Mouse (Mus musculus): ENCODE data around the gene Itga10. TPM values are rescaled to one million over a fixed set of nuclear protein-coding genes. Genes with fewer than 3 reads are reported as not detected.
"Not testable (repeated sequence)": the region's sequence is repeated elsewhere in the genome, so short reads cannot be mapped to it uniquely, and the experiment has no call there.

Itga10 gene
- polyA plus RNA-seq, 1 experiment from 2014 or later, result 1.3 TPM

GRCm38 (mm10) chr3:96680269-96680956, 35.0 kb downstream of the Itga10 start:
- no peak overlapping the region for H3K4me3 ChIP-seq (ENCODE audit: low read depth, low read length)
- ATAC-seq (ENCODE audit: low FRiP score) (no peak), DNase-seq (ENCODE audit: low spot score) (no peak)
- H3K4me1 ChIP-seq (replicated peaks; ENCODE audit: control insufficient read depth, insufficient read depth, low read length), result no peaks in the 10 kb centered on the region
- no peak overlapping the region for H3K27ac ChIP-seq (ENCODE audit: low read depth, low read length)
- H3K27me3 ChIP-seq (ENCODE audit: control insufficient read depth, insufficient read depth, low read length), result no peaks in the 10 kb centered on the region; the same call in 1 of the 2 replicates
- H3K9me3 ChIP-seq (ENCODE audit: control insufficient read depth, low read length), result no peaks in the 10 kb centered on the region
- no peak overlapping the region for H3K9ac ChIP-seq (ENCODE audit: low read depth, low read length)
- H3K36me3 ChIP-seq (ENCODE audit: control insufficient read depth, insufficient read depth, low read length), result no peaks in the 10 kb centered on the region
- no peak overlapping the region for H3K4me2 ChIP-seq (replicated peaks; ENCODE audit: low read depth, low read length)
- WGBS, result 19% methylated on average over 12 of the region's 12 CpGs

- no peaks in the 10 kb centered on the region for H3K36me3 ChIP-seq (ENCODE audit: control insufficient read depth, insufficient read depth, low read length)
- H3K4me1 ChIP-seq (replicated peaks; ENCODE audit: control insufficient read depth, insufficient read depth, low read length), result no peaks in the 10 kb centered on the region
- H3K4me2 ChIP-seq (replicated peaks; ENCODE audit: low read depth, low read length), result no peak overlapping the region
- H3K27ac ChIP-seq (ENCODE audit: low read depth, low read length), result no peak overlapping the region
- H3K27me3 ChIP-seq (ENCODE audit: control insufficient read depth, insufficient read depth, low read length), result no peaks in the 10 kb centered on the region; the same call in 1 of the 2 replicates
- H3K9ac ChIP-seq (ENCODE audit: low read depth, low read length), result no peak overlapping the region
- DNase-seq (ENCODE audit: low spot score) (no peak), ATAC-seq (ENCODE audit: low FRiP score) (no peak)
- WGBS, result 86% methylated on average over 3 of the region's 3 CpGs
- H3K9me3 ChIP-seq (ENCODE audit: control insufficient read depth, low read length), result no peaks in the 10 kb centered on the region
- no peak overlapping the region for H3K4me3 ChIP-seq (ENCODE audit: low read depth, low read length)
Observed at GRCm38 (mm10) chr3:96683496-96683895, 38.1 kb downstream of the Itga10 start.

GRCm38 (mm10) chr3:96684151-96684821, 38.9 kb downstream of the Itga10 start:
- Histone ChIP-seq H3K36me3 (ENCODE audit: control insufficient read depth, insufficient read depth, low read length) (no peaks in the 10 kb centered on the region), H3K9me3 (ENCODE audit: control insufficient read depth, low read length) (no peaks in the 10 kb centered on the region), H3K4me3 (ENCODE audit: low read depth, low read length) (no peak overlapping the region), H3K27ac (ENCODE audit: low read depth, low read length) (no peak overlapping the region), H3K4me1 (replicated peaks; ENCODE audit: control insufficient read depth, insufficient read depth, low read length) (no peaks in the 10 kb centered on the region), H3K9ac (ENCODE audit: low read depth, low read length) (no peak overlapping the region), H3K27me3 (ENCODE audit: control insufficient read depth, insufficient read depth, low read length) (no peaks in the 10 kb centered on the region; the same call in 1 of the 2 replicates), H3K4me2 (replicated peaks; ENCODE audit: low read depth, low read length) (no peak overlapping the region)
- DNase-seq (ENCODE audit: low spot score), result no peak
- 59% methylated on average over 17 of the region's 17 CpGs for WGBS
- no peak for ATAC-seq (ENCODE audit: low FRiP score)

GRCm38 (mm10) chr3:96684822-96685156, 39.4 kb downstream of the Itga10 start:
- Histone ChIP-seq H3K9me3 (ENCODE audit: control insufficient read depth, low read length) (no peaks in the 10 kb centered on the region), H3K4me3 (ENCODE audit: low read depth, low read length) (0 out of 2 replicates have a peak overlapping the region, but pooled peaks have one; percentile 6), H3K36me3 (ENCODE audit: control insufficient read depth, insufficient read depth, low read length) (no peaks in the 10 kb centered on the region), H3K4me1 (replicated peaks; ENCODE audit: control insufficient read depth, insufficient read depth, low read length) (no peaks in the 10 kb centered on the region), H3K27ac (ENCODE audit: low read depth, low read length) (no peak overlapping the region), H3K27me3 (ENCODE audit: control insufficient read depth, insufficient read depth, low read length) (no peaks in the 10 kb centered on the region; the same call in 1 of the 2 replicates), H3K4me2 (replicated peaks; ENCODE audit: low read depth, low read length) (no peak overlapping the region; the same call in 1 of the 2 replicates), H3K9ac (ENCODE audit: low read depth, low read length) (no peak overlapping the region)
- ATAC-seq (ENCODE audit: low FRiP score), result no peak
- 37% methylated on average over 28 of the region's 28 CpGs for WGBS
- DNase-seq (ENCODE audit: low spot score), result no peak

- not testable (repeated sequence) for H3K36me3 ChIP-seq (ENCODE audit: control insufficient read depth, insufficient read depth, low read length); H3K4me1 ChIP-seq (replicated peaks; ENCODE audit: control insufficient read depth, insufficient read depth, low read length); H3K9me3 ChIP-seq (ENCODE audit: control insufficient read depth, low read length); H3K4me2 ChIP-seq (replicated peaks; ENCODE audit: low read depth, low read length); DNase-seq (ENCODE audit: low spot score); H3K9ac ChIP-seq (ENCODE audit: low read depth, low read length); H3K27ac ChIP-seq (ENCODE audit: low read depth, low read length); ATAC-seq (ENCODE audit: low FRiP score); H3K4me3 ChIP-seq (ENCODE audit: low read depth, low read length); H3K27me3 ChIP-seq (ENCODE audit: control insufficient read depth, insufficient read depth, low read length)
- 93% methylated on average over 5 of the region's 5 CpGs for WGBS
Observed at GRCm38 (mm10) chr3:96686057-96686456, 40.7 kb downstream of the Itga10 start.

- H3K4me1 ChIP-seq (replicated peaks; ENCODE audit: control insufficient read depth, insufficient read depth, low read length), result 0 out of 2 replicates have a peak, but pooled peaks cover 2% of the 10 kb centered on the region
- H3K9me3 ChIP-seq (ENCODE audit: control insufficient read depth, low read length), result no peaks in the 10 kb centered on the region
- H3K27ac ChIP-seq (ENCODE audit: low read depth, low read length), result no peak overlapping the region
- H3K4me2 ChIP-seq (replicated peaks; ENCODE audit: low read depth, low read length), result no peak overlapping the region
- 86% methylated on average over 11 of the region's 11 CpGs for WGBS
- no peaks in the 10 kb centered on the region for H3K36me3 ChIP-seq (ENCODE audit: control insufficient read depth, insufficient read depth, low read length)
- no peak overlapping the region for H3K9ac ChIP-seq (ENCODE audit: low read depth, low read length)
- DNase-seq (ENCODE audit: low spot score), result no peak
- ATAC-seq (ENCODE audit: low FRiP score), result no peak
- H3K4me3 ChIP-seq (ENCODE audit: low read depth, low read length), result no peak overlapping the region
- no peaks in the 10 kb centered on the region; the same call in 1 of the 2 replicates for H3K27me3 ChIP-seq (ENCODE audit: control insufficient read depth, insufficient read depth, low read length)
Observed at GRCm38 (mm10) chr3:96688854-96689253, 43.5 kb downstream of the Itga10 start.

- no peaks in the 10 kb centered on the region for H3K9me3 ChIP-seq (ENCODE audit: control insufficient read depth, low read length)
- 0 out of 2 replicates have a peak, but pooled peaks cover 2% of the 10 kb centered on the region for H3K4me1 ChIP-seq (replicated peaks; ENCODE audit: control insufficient read depth, insufficient read depth, low read length)
- H3K27me3 ChIP-seq (ENCODE audit: control insufficient read depth, insufficient read depth, low read length), result no peaks in the 10 kb centered on the region; the same call in 1 of the 2 replicates
- no peak for ATAC-seq (ENCODE audit: low FRiP score)
- 50% methylated on average over 3 of the region's 3 CpGs for WGBS
- H3K4me3 ChIP-seq (ENCODE audit: low read depth, low read length), result no peak overlapping the region
- H3K36me3 ChIP-seq (ENCODE audit: control insufficient read depth, insufficient read depth, low read length), result no peaks in the 10 kb centered on the region
- no peak for DNase-seq (ENCODE audit: low spot score)
- H3K27ac ChIP-seq (ENCODE audit: low read depth, low read length), result no peak overlapping the region
- H3K9ac ChIP-seq (ENCODE audit: low read depth, low read length), result no peak overlapping the region
- H3K4me2 ChIP-seq (replicated peaks; ENCODE audit: low read depth, low read length), result no peak overlapping the region
Observed at GRCm38 (mm10) chr3:96690298-96690697, 44.9 kb downstream of the Itga10 start.

- Histone ChIP-seq H3K36me3 (ENCODE audit: control insufficient read depth, insufficient read depth, low read length) (no peaks in the 10 kb centered on the region), H3K27me3 (ENCODE audit: control insufficient read depth, insufficient read depth, low read length) (no peaks in the 10 kb centered on the region), H3K4me2 (replicated peaks; ENCODE audit: low read depth, low read length) (no peak overlapping the region), H3K4me3 (ENCODE audit: low read depth, low read length) (no peak overlapping the region), H3K4me1 (replicated peaks; ENCODE audit: control insufficient read depth, insufficient read depth, low read length) (0 out of 2 replicates have a peak, but pooled peaks cover 4% of the 10 kb centered on the region), H3K27ac (ENCODE audit: low read depth, low read length) (no peak overlapping the region), H3K9ac (ENCODE audit: low read depth, low read length) (no peak overlapping the region), H3K9me3 (ENCODE audit: control insufficient read depth, low read length) (no peaks in the 10 kb centered on the region)
- peak; percentile 47 for DNase-seq (ENCODE audit: low spot score)
- ATAC-seq (ENCODE audit: low FRiP score), result no peak
- 16% methylated on average over 3 of the region's 3 CpGs for WGBS
Observed at GRCm38 (mm10) chr3:96692506-96692905, 47.1 kb downstream of the Itga10 start.

GRCm38 (mm10) chr3:96693579-96693978, 48.2 kb downstream of the Itga10 start:
- 94% methylated on average over 1 of the region's 1 CpGs for WGBS
- DNase-seq (ENCODE audit: low spot score), result no peak
- H3K4me3 ChIP-seq (ENCODE audit: low read depth, low read length), result no peak overlapping the region
- no peak overlapping the region for H3K4me2 ChIP-seq (replicated peaks; ENCODE audit: low read depth, low read length)
- no peaks in the 10 kb centered on the region for H3K36me3 ChIP-seq (ENCODE audit: control insufficient read depth, insufficient read depth, low read length)
- H3K9me3 ChIP-seq (ENCODE audit: control insufficient read depth, low read length), result no peaks in the 10 kb centered on the region
- no peak overlapping the region for H3K27ac ChIP-seq (ENCODE audit: low read depth, low read length)
- H3K4me1 ChIP-seq (replicated peaks; ENCODE audit: control insufficient read depth, insufficient read depth, low read length), result 0 out of 2 replicates have a peak, but pooled peaks cover 4% of the 10 kb centered on the region
- no peaks in the 10 kb centered on the region for H3K27me3 ChIP-seq (ENCODE audit: control insufficient read depth, insufficient read depth, low read length)
- ATAC-seq (ENCODE audit: low FRiP score), result no peak
- H3K9ac ChIP-seq (ENCODE audit: low read depth, low read length), result no peak overlapping the region
